Mouse (Mus musculus) stomach, postnatal 0 days (tissue): ENCODE results near the gene 6030408B16Rik.

ENCODE experiments used
- CTCF ChIP-seq: IDR thresholded peaks from 2 replicates; pipeline ENCODE4 v1.5.1; 2016; ENCODE audit warnings: antibody characterized with exemption, low read depth, mild to moderate bottlenecking, moderate library complexity
- EP300 ChIP-seq: optimal IDR thresholded peaks from 2 replicates; pipeline ENCODE3; 2016; ENCODE audit warnings: antibody characterized with exemption

GRCm38 (mm10) chr15:101331090-101331489 lies 38.1 kb downstream of the 6030408B16Rik start:
- TF ChIP-seq CTCF (no peak), EP300 (peak; percentile 93)
